Mouse (Mus musculus): ENCODE results near the gene Otud7a. TPM values are rescaled to one million over a fixed set of nuclear protein-coding genes. Genes with fewer than 3 reads are reported as not detected.
A peak's percentile ranks its signal among the peaks of the same experiment; 100 is the strongest.

Gene Otud7a
- polyA plus RNA-seq, 1 experiment: 16.0 TPM

DNA sequence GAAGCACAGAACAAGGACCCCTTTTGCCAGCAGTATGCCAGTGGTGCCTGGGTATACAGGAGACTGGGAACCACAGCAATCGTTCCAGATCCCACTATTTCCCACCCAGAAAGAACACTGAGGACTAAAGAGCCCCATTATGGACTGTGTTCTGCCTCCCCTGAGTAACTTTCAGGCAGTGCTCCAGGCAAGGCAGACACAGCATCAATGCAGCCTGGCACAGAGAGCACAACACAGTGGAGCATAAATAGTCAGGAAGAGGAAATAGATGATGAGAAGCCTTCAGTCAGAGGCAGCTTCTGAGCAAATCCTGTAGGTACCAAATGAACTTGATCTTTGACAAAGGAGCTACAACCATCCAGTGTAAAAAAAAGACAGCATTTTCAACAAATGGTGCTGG is 115.1 kb downstream of the Otud7a start:
- TF ChIP-seq CTCF (IDR thresholded peaks at IDR 0.05; ENCODE audit: borderline replicate concordance, extremely low read depth, insufficient read depth, insufficient read length) (no peak), POLR2A (IDR thresholded peaks at IDR 0.05; ENCODE audit: borderline replicate concordance, extremely low read depth, insufficient read depth, insufficient read length, poor library complexity, severe bottlenecking) (no peak)
- no peak for DNase-seq (ENCODE audit: low read depth)

DNA sequence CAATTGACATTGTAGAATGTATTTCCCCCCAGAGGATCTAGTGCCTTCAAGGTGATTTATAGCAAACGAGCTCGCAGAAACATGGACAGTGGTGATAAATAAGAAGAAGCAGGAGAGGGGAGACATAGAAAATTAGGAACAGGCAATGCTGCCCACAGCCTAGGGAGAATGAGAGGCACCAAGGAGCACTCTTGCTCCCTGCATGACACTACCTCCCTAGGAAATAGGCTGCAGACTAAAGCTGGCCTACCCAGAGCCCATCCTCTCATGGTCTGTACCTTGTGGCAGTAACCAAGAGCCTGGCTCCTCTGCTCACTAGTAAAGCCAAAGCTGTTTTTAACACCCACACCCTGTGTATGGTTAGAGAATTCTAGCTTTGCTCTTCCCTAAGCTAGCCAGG is 138.8 kb downstream of the Otud7a start:
- no peak for DNase-seq (ENCODE audit: low read depth)
- TF ChIP-seq CTCF (IDR thresholded peaks at IDR 0.05; ENCODE audit: borderline replicate concordance, extremely low read depth, insufficient read depth, insufficient read length): no peak
- TF ChIP-seq POLR2A (IDR thresholded peaks at IDR 0.05; ENCODE audit: borderline replicate concordance, extremely low read depth, insufficient read depth, insufficient read length, poor library complexity, severe bottlenecking): no peak

DNA sequence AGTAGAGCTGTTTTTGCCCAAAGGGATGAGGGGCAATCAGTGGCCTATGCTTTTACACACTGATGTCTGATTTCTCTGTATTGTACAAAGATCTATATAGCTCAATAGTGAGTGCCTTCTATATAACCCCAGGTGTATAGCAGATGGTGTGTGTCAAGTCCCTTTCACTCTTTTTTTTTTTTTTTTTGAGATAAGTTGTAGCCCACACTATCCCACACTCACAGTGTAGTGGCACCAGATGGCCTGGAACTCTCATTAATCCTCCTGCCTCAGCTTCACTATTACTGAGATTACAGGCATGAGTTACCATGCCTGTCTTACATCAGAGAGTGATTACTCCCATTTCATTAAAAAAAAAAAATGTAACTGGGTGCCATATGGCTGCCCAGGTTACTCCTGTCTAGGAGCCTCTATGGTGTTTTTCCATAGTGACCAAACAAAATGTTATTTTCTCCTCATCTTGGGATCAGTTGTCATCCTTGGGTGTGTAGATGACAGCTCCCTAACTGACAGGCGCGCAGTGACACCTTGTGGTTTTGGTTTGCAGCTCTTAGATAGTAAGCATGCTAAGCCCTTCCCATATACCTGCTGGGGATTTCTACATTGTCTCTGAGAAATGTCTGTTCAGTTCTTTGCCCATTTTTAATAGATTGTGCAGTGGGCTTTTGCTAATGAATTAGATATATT is 141.8 kb downstream of the Otud7a start:
- peak; percentile 73 for DNase-seq (ENCODE audit: low read depth)
- TF ChIP-seq POLR2A (IDR thresholded peaks at IDR 0.05; ENCODE audit: borderline replicate concordance, extremely low read depth, insufficient read depth, insufficient read length, poor library complexity, severe bottlenecking) (no peak), CTCF (IDR thresholded peaks at IDR 0.05; ENCODE audit: borderline replicate concordance, extremely low read depth, insufficient read depth, insufficient read length) (peak; percentile 36; the same call in 1 of the 2 replicates)

DNA sequence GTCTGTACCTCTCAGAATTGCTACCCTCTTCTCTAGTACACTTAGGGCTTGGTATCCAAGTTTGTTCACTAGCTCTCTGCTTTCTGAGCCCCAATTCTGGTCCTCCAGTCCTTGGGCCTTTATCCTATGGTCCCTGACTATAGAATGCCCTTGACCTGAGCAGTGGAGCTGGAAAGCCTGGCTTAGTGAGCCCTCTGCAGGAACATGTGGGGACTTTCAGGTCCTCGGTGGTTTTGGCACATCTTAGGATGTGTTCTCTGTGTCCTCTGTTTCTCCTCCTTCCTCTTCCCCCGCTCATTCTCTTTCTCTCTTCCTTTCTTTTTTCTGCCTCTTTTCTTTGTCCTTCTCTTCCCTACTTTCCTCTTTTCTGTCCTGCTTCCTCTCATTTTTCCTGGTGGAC is 145.8 kb downstream of the Otud7a start:
- DNase-seq (ENCODE audit: low read depth): no peak
- TF ChIP-seq POLR2A (IDR thresholded peaks at IDR 0.05; ENCODE audit: borderline replicate concordance, extremely low read depth, insufficient read depth, insufficient read length, poor library complexity, severe bottlenecking) (no peak), CTCF (IDR thresholded peaks at IDR 0.05; ENCODE audit: borderline replicate concordance, extremely low read depth, insufficient read depth, insufficient read length) (peak; percentile 22; the same call in 1 of the 2 replicates)

DNA sequence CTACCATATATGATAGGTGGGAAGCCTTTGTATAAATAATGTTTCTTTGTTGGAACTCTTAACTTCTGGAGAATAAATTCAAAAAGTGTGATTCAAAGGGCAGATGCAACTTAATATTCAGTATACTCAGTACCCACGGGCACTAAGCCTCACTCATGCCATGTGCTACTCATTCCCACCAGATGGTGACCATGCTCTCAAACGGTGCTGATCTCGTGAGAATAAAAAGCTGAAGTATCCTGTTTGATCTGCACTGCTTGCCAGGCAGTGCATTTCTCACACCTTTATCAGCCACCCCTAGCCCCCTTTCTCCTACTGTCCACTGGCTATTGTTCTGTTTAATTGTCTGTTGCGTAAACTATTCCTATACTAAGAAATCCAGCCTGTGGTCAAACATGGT is 146.8 kb downstream of the Otud7a start:
- peak; percentile 21 for DNase-seq (ENCODE audit: low read depth)
- no peak for TF ChIP-seq CTCF (IDR thresholded peaks at IDR 0.05; ENCODE audit: borderline replicate concordance, extremely low read depth, insufficient read depth, insufficient read length)

DNA sequence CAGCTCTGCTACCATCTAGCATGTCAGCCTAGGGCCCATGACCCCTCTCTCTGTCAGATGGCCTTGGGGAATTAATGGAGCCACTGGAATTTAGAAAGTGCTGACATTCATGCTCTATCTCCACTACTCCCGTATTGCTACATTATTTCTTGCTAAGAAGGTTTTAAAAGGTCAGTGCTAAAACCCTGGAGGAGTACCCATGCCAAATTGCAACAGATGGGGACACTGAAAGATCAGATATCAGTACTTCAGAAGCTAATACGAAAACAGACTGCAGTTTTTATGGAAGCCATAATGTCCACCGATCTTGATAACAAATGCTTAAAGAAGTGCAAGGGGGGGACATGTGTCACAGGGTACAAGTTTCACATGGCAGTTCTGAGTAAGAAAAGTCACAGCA is 147.5 kb downstream of the Otud7a start:
- DNase-seq (ENCODE audit: low read depth): no peak
- TF ChIP-seq POLR2A (IDR thresholded peaks at IDR 0.05; ENCODE audit: borderline replicate concordance, extremely low read depth, insufficient read depth, insufficient read length, poor library complexity, severe bottlenecking) (no peak), CTCF (IDR thresholded peaks at IDR 0.05; ENCODE audit: borderline replicate concordance, extremely low read depth, insufficient read depth, insufficient read length) (no peak)

DNA sequence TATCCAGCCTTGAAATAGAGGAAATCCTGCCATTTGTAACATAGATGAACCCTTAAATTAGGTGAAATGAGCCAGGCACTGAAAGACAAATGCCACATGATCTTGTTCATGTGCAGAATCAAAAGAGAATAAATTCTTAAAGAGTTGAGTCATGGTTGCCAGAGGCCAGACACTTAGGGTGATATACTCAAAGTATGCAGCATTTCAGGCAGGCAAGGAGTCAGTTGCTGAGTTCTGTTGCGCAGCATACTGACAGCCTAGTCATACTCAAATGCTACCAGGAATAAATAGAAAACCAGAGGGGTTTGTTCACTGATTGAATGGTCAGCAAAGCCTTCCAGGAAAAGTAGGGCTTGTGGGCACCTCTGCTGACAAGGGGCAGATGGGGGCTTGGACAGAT is 160.3 kb downstream of the Otud7a start:
- TF ChIP-seq POLR2A (IDR thresholded peaks at IDR 0.05; ENCODE audit: borderline replicate concordance, extremely low read depth, insufficient read depth, insufficient read length, poor library complexity, severe bottlenecking) (no peak), CTCF (IDR thresholded peaks at IDR 0.05; ENCODE audit: borderline replicate concordance, extremely low read depth, insufficient read depth, insufficient read length) (no peak)
- no peak for DNase-seq (ENCODE audit: low read depth)

DNA sequence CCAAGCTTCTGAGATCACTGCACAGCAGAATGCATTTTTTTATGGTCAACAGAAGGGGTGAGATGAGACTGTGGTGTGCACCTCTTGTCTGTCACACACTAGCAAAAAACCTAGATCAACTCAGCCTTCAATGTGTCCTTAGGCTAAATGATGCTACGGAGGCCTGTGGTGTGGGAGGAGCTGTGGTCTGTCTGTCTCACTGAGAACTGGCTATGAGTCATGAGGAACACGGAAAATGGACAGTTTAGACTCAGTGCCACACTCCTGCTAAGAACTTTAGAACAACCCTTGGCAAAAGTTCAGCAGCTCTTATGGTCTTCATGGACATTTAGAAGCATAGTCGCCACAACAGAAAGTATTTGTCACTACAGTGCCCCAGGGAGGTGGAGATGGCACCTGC is 172.5 kb downstream of the Otud7a start:
- TF ChIP-seq CTCF (IDR thresholded peaks at IDR 0.05; ENCODE audit: borderline replicate concordance, extremely low read depth, insufficient read depth, insufficient read length): no peak
- no peak for TF ChIP-seq POLR2A (IDR thresholded peaks at IDR 0.05; ENCODE audit: borderline replicate concordance, extremely low read depth, insufficient read depth, insufficient read length, poor library complexity, severe bottlenecking)
- DNase-seq (ENCODE audit: low read depth): no peak

DNA sequence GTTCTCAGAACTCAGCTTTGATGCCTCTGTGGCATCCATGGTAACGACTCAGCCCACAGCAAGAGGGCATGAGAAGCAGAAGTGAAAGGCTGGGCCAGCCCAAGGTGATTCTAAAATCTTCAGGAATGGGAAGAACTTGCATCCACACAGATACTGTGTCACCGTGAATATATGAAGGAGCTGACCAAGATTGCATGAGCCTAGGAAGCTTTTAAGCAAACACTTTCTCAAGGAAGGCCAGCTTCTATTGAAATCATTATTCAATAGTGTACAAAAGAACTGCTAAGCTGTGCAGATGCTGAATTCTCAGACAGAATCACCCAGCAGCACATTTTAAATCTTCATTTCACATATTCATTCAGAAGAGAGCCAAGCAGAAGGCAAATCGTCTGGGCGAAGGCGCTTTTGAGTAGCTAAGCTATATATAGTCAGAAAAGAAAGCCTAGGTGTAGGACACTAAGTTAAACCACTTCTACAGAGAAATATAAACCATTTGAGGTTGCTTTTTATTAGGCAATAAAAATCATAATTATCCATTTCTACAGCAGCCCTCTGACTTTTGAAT is 176.3 kb downstream of the Otud7a start:
- peak; percentile 11 for DNase-seq (ENCODE audit: low read depth)
- no peak for TF ChIP-seq CTCF (IDR thresholded peaks at IDR 0.05; ENCODE audit: borderline replicate concordance, extremely low read depth, insufficient read depth, insufficient read length)
- no peak for TF ChIP-seq POLR2A (IDR thresholded peaks at IDR 0.05; ENCODE audit: borderline replicate concordance, extremely low read depth, insufficient read depth, insufficient read length, poor library complexity, severe bottlenecking)

DNA sequence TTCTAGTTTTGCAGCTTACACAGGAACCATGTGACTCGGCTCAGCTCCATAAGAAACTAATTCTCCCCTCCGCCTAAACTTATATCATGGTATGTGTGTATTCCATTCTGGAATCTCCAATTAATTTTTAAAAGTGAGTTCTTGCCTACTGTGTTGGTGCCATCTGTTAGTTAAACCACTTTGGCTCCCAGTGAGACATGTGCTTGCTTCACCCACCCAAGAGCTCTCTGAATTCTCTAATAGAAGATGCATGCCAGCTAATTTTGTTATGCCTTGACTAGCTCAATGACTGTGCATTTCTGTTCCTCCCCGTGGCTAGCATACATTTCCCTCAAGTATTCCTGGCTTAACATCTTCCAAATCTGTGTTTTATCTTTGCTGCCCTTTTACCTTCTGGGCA is 193.1 kb downstream of the Otud7a start:
- peak; percentile 6 for DNase-seq (ENCODE audit: low read depth)
- no peak for TF ChIP-seq POLR2A (IDR thresholded peaks at IDR 0.05; ENCODE audit: borderline replicate concordance, extremely low read depth, insufficient read depth, insufficient read length, poor library complexity, severe bottlenecking)
- no peak for TF ChIP-seq CTCF (IDR thresholded peaks at IDR 0.05; ENCODE audit: borderline replicate concordance, extremely low read depth, insufficient read depth, insufficient read length)

DNA sequence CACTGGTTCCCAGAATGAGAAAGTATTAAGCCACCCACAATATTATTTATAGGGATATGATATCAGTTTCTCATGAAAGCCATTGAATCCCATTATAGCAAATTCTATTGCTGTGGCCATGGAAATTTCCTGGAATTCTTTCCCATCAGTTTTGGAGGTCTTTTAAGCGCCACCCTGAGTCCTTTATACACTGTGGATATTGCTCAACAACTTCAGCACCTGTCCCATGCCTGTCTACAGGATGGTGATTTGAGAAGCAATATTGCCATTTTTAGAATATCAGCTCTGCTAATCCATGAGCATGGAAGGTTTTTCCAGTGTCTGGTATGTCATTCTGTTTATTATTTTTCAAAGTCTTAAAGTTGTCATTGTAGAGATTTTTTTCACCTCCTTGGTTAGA is 199.5 kb downstream of the Otud7a start:
- no peak for DNase-seq (ENCODE audit: low read depth)
- TF ChIP-seq POLR2A (IDR thresholded peaks at IDR 0.05; ENCODE audit: borderline replicate concordance, extremely low read depth, insufficient read depth, insufficient read length, poor library complexity, severe bottlenecking) (no peak), CTCF (IDR thresholded peaks at IDR 0.05; ENCODE audit: borderline replicate concordance, extremely low read depth, insufficient read depth, insufficient read length) (no peak)

DNA sequence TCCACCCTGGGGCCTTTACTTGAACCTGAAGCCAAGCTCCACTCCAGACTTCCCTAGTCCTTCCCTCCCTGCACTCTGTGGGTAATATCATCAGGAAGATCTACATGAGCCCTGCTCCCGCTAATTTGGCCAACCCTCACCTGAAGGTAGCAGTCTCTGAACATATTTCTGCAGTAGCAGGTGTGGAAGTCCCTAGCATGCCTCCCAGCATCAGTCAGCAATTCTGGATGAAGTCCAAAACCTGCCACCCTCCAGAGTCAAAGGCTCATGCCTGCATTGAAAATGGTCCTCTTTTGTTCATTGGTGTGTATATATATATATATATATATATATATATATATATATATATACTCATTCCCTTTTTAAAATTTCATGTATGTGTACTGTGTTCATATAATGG is 202.6 kb downstream of the Otud7a start:
- DNase-seq (ENCODE audit: low read depth): no peak
- TF ChIP-seq CTCF (IDR thresholded peaks at IDR 0.05; ENCODE audit: borderline replicate concordance, extremely low read depth, insufficient read depth, insufficient read length) (no peak), POLR2A (IDR thresholded peaks at IDR 0.05; ENCODE audit: borderline replicate concordance, extremely low read depth, insufficient read depth, insufficient read length, poor library complexity, severe bottlenecking) (no peak)

Data from brain, embryonic 14.5 days (tissue).